In the genomic region with DNA sequence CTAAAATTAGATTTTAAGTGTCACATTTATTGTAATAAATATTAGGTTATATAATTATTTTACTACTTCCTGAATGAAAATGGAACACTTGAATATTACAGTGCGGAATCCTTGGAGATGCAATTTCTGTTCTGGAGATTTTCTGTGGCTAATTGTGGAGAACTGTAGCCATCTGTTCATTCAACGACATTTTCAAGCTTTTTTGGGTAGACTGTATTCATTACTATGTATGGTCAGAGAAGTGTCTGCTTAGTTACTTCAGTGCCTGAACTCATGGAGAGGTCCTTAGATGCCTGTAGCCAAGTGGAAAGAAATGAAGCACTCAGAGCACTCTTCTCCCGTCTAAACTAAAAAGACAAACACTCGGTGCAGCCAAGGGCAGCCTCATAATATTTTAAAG, we compare ENCODE assay signal across 22 mouse cellular contexts. TPM values are rescaled to one million over a fixed set of nuclear protein-coding genes. Genes with fewer than 3 reads are reported as not detected.
A peak's percentile ranks its signal among the peaks of the same experiment; 100 is the strongest.
DNase-seq lines count a peak whose midpoint lies in the region; ATAC-seq and TF ChIP-seq lines count a peak whose summit lies in the region.
"Had no signal": no experiment of that assay in that cellular context is flagged by ENCODE, and none has a peak within 500 bp of the region (broad histone marks: within the 10 kb centered on the region; RNA-seq: fewer than 3 reads in every experiment).

No protein-coding gene starts in this region.

- no peaks in the 10 kb centered on the region for H3K4me1 ChIP-seq in heart, embryonic 11.5 days (ENCODE audit: control insufficient read depth, insufficient read depth, low read length)
- H3K4me1 ChIP-seq: heart, embryonic 10.5 days had no signal

- peak; percentile 70 for ATAC-seq in frontal cortex, adult (ENCODE audit: low TSS enrichment)
- no peak for ATAC-seq in heart, embryonic 11.5 days (replicated peaks; ENCODE audit: insufficient number of reproducible peaks, low FRiP score, low TSS enrichment)
- ATAC-seq: activated CD4-positive, CD25-positive, alpha-beta regulatory T cell, adult 4 months; forebrain, embryonic 13.5 days; forebrain, postnatal 0 days; hindbrain, embryonic 16.5 days; inflammation-experienced regulatory T-cells, adult 6 months; intestine, embryonic 16.5 days had no signal

- no peak overlapping the region for H3K9ac ChIP-seq in heart, embryonic 11.5 days (ENCODE audit: low read depth, low read length)
- H3K9ac ChIP-seq: forebrain, embryonic 13.5 days; forebrain, postnatal 0 days; hindbrain, embryonic 13.5 days had no signal

- H3K36me3 ChIP-seq in heart, embryonic 11.5 days (ENCODE audit: control insufficient read depth, insufficient read depth, low read length) = no peaks in the 10 kb centered on the region
- H3K36me3 ChIP-seq: forebrain, embryonic 10.5 days; heart, embryonic 10.5 days; hindbrain, embryonic 13.5 days had no signal

- H3K27me3 ChIP-seq in heart, embryonic 11.5 days (ENCODE audit: control insufficient read depth, insufficient read depth, low read length) = no peaks in the 10 kb centered on the region
- H3K27me3 ChIP-seq: hindbrain, embryonic 13.5 days had no signal

- peak overlapping the region; percentile 56; the same call in 1 of the 2 replicates for H3K27ac ChIP-seq in left cerebral cortex, adult 2 months
- H3K27ac ChIP-seq in heart, embryonic 11.5 days (ENCODE audit: low read depth, low read length) = no peak overlapping the region
- H3K27ac ChIP-seq: forebrain, embryonic 10.5 days; forebrain, embryonic 13.5 days; heart, adult 2 months; heart, embryonic 10.5 days; hindbrain, embryonic 13.5 days had no signal

- H3K9me3 ChIP-seq in heart, embryonic 11.5 days (replicated peaks; ENCODE audit: control insufficient read depth, low read length) = no peaks in the 10 kb centered on the region
- H3K9me3 ChIP-seq: forebrain, embryonic 10.5 days; forebrain, embryonic 13.5 days; heart, embryonic 10.5 days; hindbrain, embryonic 13.5 days had no signal

- H3K4me3 ChIP-seq in left cerebral cortex, adult 2 months = no peak overlapping the region
- no peak overlapping the region for H3K4me3 ChIP-seq in heart, embryonic 11.5 days (ENCODE audit: low read depth, low read length)
- H3K4me3 ChIP-seq: forebrain, embryonic 10.5 days; forebrain, embryonic 13.5 days; heart, adult 2 months; heart, embryonic 10.5 days; hindbrain, embryonic 13.5 days had no signal

- no peak for TF ChIP-seq CTCF in left cerebral cortex, adult 2 months (IDR thresholded peaks at IDR 0.05)

- WGBS in heart, embryonic 11.5 days (ENCODE audit: insufficient replicate concordance) = 79% methylated on average over 4 of the region's 4 CpGs

- DNase-seq in cerebellum, adult 18-20 months = peak; percentile 15 to 33
- DNase-seq in cerebellum, postnatal 25 days = no peak
- no peak for DNase-seq in frontal cortex, postnatal 14 days (ENCODE audit: low spot score in 2 of 2)
- no peak for DNase-seq in left cerebral cortex, adult 2 months (ENCODE audit: extremely low spot score in 1 of 2, low spot score in 2 of 2)
- no peak for DNase-seq in left cerebral cortex, adult 8-10 months (ENCODE audit: low spot score in 2 of 2)
- DNase-seq: adrenal gland, adult 8-10 months; adrenal gland, postnatal 25 days; forebrain, postnatal 0 days; gastrocnemius, postnatal 10 days; gastrocnemius, postnatal 36 days; heart, adult 2 months had no signal

- intact Hi-C loops in left cerebral cortex, adult 2 months (cut with DNase I) = no loop called here

- H3K4me2 ChIP-seq in heart, embryonic 11.5 days = no peak overlapping the region
- H3K4me2 ChIP-seq: forebrain, embryonic 13.5 days; hindbrain, embryonic 13.5 days had no signal

RNA-seq across cellular contexts. Expression of a gene that starts 12.9 kb away (rescaled TPM):
- 100 to 1,000 TPM; 278 to 282 TPM for total RNA-seq in left cerebral cortex, adult 2 months (2021)
- total RNA-seq in left cerebral cortex, adult 8-10 months (2022) = 100 to 1,000 TPM; 218 to 244 (median 229) TPM
- 2.2 and 2.6 TPM in 2 replicates for polyA plus RNA-seq in heart, embryonic 11.5 days (2014; fragmentation: Nextera tagmentation; extraction: Ambion mirVana)

RNA-seq across cellular contexts. Expression of a gene that starts 38.0 kb away (rescaled TPM):
- total RNA-seq in left cerebral cortex, adult 2 months (2021) = under 1 TPM in 1 of 2 experiments, not detected in 1; 0.48 TPM
- under 1 TPM in 2 of 4 experiments, not detected in 2; 0.41 to 0.84 TPM for total RNA-seq in left cerebral cortex, adult 8-10 months (2022)
- polyA plus RNA-seq in heart, embryonic 11.5 days (2014; fragmentation: Nextera tagmentation; extraction: Ambion mirVana) = 5.7 and 5.9 TPM in 2 replicates
- total RNA-seq: ES-E14; forebrain, postnatal 0 days had no signal
- polyA plus RNA-seq: activated CD4-positive, CD25-positive, alpha-beta regulatory T cell, adult 4 months; forebrain, postnatal 0 days; inflammation-experienced regulatory T-cells, adult 6 months had no signal

RNA-seq across cellular contexts. Expression of a gene that starts 55.2 kb away (rescaled TPM):
- 1 to 10 TPM; 4.5 to 5.3 TPM for total RNA-seq in left cerebral cortex, adult 2 months (2021)
- total RNA-seq in left cerebral cortex, adult 8-10 months (2022) = 1 to 10 TPM; 3.7 to 6.4 (median 5.3) TPM
- polyA plus RNA-seq in heart, embryonic 11.5 days (2014; fragmentation: Nextera tagmentation; extraction: Ambion mirVana) = 12.8 and 17.3 TPM in 2 replicates

Comparison
In these comparisons a context has a peak if more than half of its experiments do, and no peak if none do; other contexts are left out.
1. DNase-seq: peak in cerebellum, adult 18-20 months (2 of 2); none in cerebellum, postnatal 25 days (0 of 2), frontal cortex, postnatal 14 days (0 of 2), left cerebral cortex, adult 2 months (0 of 2) and left cerebral cortex, adult 8-10 months (0 of 2).